Mouse (Mus musculus) kidney, embryonic 16.5 days (tissue): ENCODE measurements around the gene Jun. TPM values are rescaled to one million over a fixed set of nuclear protein-coding genes. Genes with fewer than 3 reads are reported as not detected.

Source experiments
- ATAC-seq: fragments of 200-750 bp; cut with Nextera tagmentation; 2 replicates; pipeline ENCODE4 v1.8.0; 2017; ENCODE audit warnings: moderate TSS enrichment; ENCODE audit not compliant: low FRiP score, low TSS enrichment
- H3K27ac ChIP-seq: fragments of 300-500 bp; sonication (generic); 2 replicates; pipeline ENCODE4 v1.5.1; 2014; ENCODE audit warnings: low read length
- H3K27me3 ChIP-seq: fragments of 300-500 bp; sonication (generic); 2 replicates; pipeline ENCODE4 v1.6.1; 2014; ENCODE audit warnings: low read length, control low read depth, mixed read lengths; ENCODE audit not compliant: insufficient read depth
- H3K36me3 ChIP-seq: fragments of 300-500 bp; sonication (generic); 2 replicates; pipeline ENCODE4 v1.6.1; 2014; ENCODE audit warnings: low read length, control low read depth, mixed read lengths; ENCODE audit not compliant: insufficient read depth
- H3K4me1 ChIP-seq: fragments of 300-500 bp; sonication (generic); 2 replicates; pipeline ENCODE4 v1.6.1; 2014; ENCODE audit warnings: low read length, control low read depth, mixed read lengths; ENCODE audit not compliant: insufficient read depth
- H3K4me2 ChIP-seq: fragments of 300-500 bp; sonication (generic); replicated peaks from 2 replicates; pipeline ENCODE4 v1.6.1; 2014; ENCODE audit warnings: low read depth, low read length
- H3K4me3 ChIP-seq: fragments of 300-500 bp; sonication (generic); 2 replicates; pipeline ENCODE4 v1.5.1; 2014; ENCODE audit warnings: mild to moderate bottlenecking, low read length
- H3K9ac ChIP-seq: fragments of 300-500 bp; sonication (generic); replicated peaks from 2 replicates; pipeline ENCODE4 v1.6.1; 2014; ENCODE audit warnings: low read length
- H3K9me3 ChIP-seq: fragments of 300-500 bp; sonication (generic); 2 replicates; pipeline ENCODE4 v1.6.1; 2016; ENCODE audit warnings: low read length, control low read depth
- WGBS: fragments of 180-500 bp; shearing (Covaris S2); extraction: QIAGEN DNeasy Blood & Tissue Kit; methylation state at CpG from one replicate; pipeline ENCODE4 v1.1.7; 2014; 5-methylcytosine and 5-hydroxymethylcytosine counted together
- polyA plus RNA-seq: library from polyadenylated mRNA; unstranded; fragments of >200 nt; fragmentation: Nextera tagmentation; extraction: Ambion mirVana; gene quantifications from 2 replicates; pipeline ENCODE4 v1.2.1, GENCODE M21; 2015

The Jun gene
- polyA plus RNA-seq, 1 experiment from 2014 or later, result 71.9 TPM

GRCm38 (mm10) chr4:94999249-94999648 lies 52.8 kb downstream of the Jun start:
- 33% methylated on average over 3 of the region's 3 CpGs for WGBS
- no peak overlapping the region for H3K4me3 ChIP-seq
- no peaks in the 10 kb centered on the region for H3K27me3 ChIP-seq
- H3K4me2 ChIP-seq, result no peak overlapping the region
- H3K36me3 ChIP-seq, result no peaks in the 10 kb centered on the region
- H3K27ac ChIP-seq, result no peak overlapping the region
- H3K9ac ChIP-seq, result no peak overlapping the region
- H3K9me3 ChIP-seq, result no peaks in the 10 kb centered on the region
- H3K4me1 ChIP-seq, result no peaks in the 10 kb centered on the region
- ATAC-seq, result no peak

Other genes with a start within 250 kb of the Jun start
- gene Eqtn, start 123.4 kb downstream of the Jun start, polyA plus RNA-seq, result not detected in 2 replicates
- 25.2 and 29.8 TPM in 2 replicates for gene Mysm1, start 73.1 kb downstream of the Jun start, polyA plus RNA-seq